Mouse (Mus musculus) brain, embryonic 14.5 days (tissue): ENCODE results near the gene Ebf1. TPM values are rescaled to one million over a fixed set of nuclear protein-coding genes. Genes with fewer than 3 reads are reported as not detected.

Source experiments
- DNase-seq: peaks from one replicate; pipeline ENCODE4 v3.0.0-alpha.2; 2011; ENCODE audit warnings: low read depth
- CTCF ChIP-seq: fragments of 200-500 bp; IDR thresholded peaks from 2 replicates; pipeline ENCODE4 v1.5.1; 2012; ENCODE audit warnings: inconsistent platforms, mild to moderate bottlenecking, moderate library complexity, borderline replicate concordance; ENCODE audit not compliant: insufficient read depth, insufficient read length; ENCODE audit errors: extremely low read depth
- POLR2A ChIP-seq: fragments of 200-500 bp; IDR thresholded peaks from 2 replicates; pipeline ENCODE4 v1.6.1; 2012; ENCODE audit warnings: mild to moderate bottlenecking, inconsistent platforms, borderline replicate concordance; ENCODE audit not compliant: poor library complexity, insufficient read depth, insufficient read length, severe bottlenecking; ENCODE audit errors: extremely low read depth
- polyA plus RNA-seq: library from polyadenylated mRNA; depleted of rRNA; stranded (reverse); fragments of >200 nt; gene quantifications from 2 replicates; pipeline ENCODE4 v1.2.3, GENCODE M21; 2012

Gene Ebf1
- polyA plus RNA-seq, 1 experiment: 53.1 TPM

GRCm38 (mm10) chr11:44900496-44900895 is 283.4 kb downstream of the Ebf1 start:
- peak; percentile 93 for DNase-seq
- TF ChIP-seq POLR2A: no peak
- TF ChIP-seq CTCF: no peak

DNA sequence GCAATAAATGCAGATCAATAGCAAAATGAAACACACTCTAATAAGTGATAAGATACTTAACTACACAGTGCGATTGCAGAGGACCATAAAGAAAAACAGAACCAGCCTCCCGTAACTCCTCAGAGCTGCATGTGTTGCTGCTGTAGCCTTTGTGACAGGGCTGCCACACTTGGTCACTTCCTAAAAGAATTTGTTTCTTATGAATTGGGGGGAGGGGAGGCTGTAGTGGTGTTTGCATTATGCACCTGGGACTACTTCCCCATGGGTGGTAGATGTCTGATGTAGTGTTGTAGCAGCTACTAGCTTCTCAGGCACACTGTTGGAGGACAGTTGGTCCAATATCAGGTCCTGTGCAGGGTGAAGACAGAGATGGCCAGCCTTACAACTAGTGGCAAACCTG is 284.6 kb downstream of the Ebf1 start:
- no peak for DNase-seq
- no peak for TF ChIP-seq CTCF
- no peak for TF ChIP-seq POLR2A

GRCm38 (mm10) chr11:44902165-44902564 is 285.0 kb downstream of the Ebf1 start:
- TF ChIP-seq POLR2A (no peak), CTCF (no peak)

DNA sequence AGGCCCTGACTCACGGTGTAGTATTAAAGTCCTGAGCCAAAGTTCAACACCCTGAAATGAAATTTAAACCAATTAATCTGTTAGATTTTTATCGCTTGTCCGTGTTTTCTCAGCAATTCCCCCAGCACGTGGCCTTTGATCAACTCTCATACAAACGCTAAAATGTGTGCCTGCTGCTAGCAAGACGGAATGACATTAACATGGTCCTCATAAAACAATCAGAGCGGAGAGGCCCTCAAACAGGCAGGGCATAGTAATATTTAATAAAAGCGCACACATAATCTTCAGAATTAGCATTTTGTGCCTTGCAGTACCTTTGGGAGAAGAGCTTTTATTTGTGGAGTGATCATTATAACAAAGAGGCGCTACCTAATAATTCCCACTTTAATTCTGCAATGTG is 287.0 kb downstream of the Ebf1 start:
- no peak for TF ChIP-seq POLR2A
- TF ChIP-seq CTCF: no peak
- DNase-seq: peak; percentile 79

More at GRCm38 (mm10) chr11:44902165-44902564, 285.0 kb downstream of the Ebf1 start:
- peak; percentile 40 for DNase-seq

DNA sequence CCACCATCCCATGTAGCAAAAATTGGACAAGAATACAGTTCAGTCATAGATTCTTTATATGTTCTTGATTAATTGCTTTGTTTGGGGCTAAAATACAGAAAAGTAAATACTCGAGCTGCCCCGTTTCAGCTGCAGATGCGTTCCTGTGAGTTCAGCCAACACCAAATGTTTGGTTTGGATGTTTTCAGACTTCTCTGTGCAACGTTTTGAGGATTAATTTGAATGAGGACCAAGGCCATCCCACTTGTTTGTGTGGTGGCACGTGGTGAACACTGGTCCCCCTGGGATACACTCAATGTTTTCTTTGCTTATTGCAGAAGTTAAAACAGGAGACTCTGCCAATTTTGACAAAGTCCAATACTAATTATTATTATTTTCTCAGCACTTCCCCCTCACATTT is 289.3 kb downstream of the Ebf1 start:
- TF ChIP-seq POLR2A (no peak), CTCF (no peak)

DNA sequence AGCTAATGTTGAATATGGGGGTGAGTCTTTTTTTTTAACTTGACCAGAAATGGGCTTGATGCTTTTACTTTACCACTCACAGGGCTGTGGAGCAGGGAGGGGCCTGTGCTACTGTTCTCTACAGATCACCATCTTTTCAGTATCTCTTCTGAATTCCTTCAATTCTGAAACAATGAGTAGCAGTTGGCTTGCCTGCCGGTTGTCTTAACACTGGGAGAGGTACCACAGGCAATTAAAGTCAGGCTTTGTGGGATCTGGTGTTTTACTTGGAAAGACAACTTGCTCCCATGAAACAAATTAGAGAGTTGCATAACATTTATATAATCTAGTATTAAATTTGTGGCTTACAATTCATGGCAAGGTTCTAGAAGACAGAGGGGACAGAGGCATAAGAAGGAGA is 294.6 kb downstream of the Ebf1 start:
- TF ChIP-seq CTCF (no peak), POLR2A (no peak)
- no peak for DNase-seq

More for the DNA sequence above, 289.3 kb downstream of the Ebf1 start:
- no peak for DNase-seq

- DNase-seq: no peak
- TF ChIP-seq CTCF (no peak), POLR2A (no peak)
These were observed 296.7 kb downstream of the Ebf1 start for GRCm38 (mm10) chr11:44913806-44914205.

DNA sequence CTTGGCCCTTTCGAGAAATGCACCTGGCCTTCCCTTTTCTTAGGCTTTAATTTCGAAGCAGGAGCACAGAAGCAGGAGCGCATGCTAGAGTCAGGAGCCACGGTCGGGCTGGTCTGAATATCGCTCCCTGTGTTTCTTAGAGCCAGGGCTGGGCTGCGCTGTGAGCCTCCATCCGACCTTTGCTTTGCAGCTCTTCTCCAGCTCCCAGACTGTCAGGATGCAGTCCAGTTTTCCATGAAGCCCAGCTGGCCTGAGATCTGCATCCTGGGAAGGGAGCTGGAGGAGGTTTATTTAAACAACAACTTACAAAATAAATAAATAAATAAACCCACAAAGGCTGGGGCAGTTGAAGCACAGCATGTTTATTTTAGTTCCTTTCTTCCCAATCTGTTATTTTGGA is 299.9 kb downstream of the Ebf1 start:
- no peak for TF ChIP-seq POLR2A
- DNase-seq: no peak

GRCm38 (mm10) chr11:44923138-44923537 is 306.0 kb downstream of the Ebf1 start:
- no peak for TF ChIP-seq POLR2A
- TF ChIP-seq CTCF: no peak

DNA sequence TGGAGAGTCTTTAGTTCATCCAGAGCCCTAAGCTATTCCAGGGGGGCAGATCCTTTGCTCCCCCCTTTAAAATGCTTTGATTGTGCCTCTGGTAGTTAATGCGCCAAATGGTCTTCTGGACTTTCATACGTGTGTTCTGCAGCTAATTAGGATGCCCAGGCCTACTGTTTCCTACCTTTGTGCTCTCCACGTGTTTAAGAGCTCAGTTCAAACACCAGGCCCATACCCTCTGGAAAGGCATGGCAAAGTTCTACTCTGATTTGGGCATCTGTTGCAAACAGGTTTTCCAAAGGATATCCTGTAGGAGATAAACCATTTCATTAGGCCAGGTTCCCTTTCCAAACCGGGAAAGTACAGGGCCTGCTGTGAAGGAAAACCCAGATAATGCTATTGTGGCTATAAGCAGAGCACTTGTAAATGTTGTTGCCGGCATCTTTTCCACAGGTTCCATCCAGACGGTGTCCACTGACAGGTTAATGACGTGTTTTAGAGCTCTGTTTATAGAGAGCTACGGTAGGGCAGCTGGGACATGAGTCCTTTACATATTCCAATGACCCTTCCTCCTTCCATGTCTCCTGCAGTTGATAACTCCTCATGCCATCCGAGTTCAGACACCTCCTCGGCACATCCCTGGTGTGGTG is 306.9 kb downstream of the Ebf1 start:
- TF ChIP-seq POLR2A: no peak
- no peak for TF ChIP-seq CTCF
- no peak for DNase-seq

More at GRCm38 (mm10) chr11:44923138-44923537, 306.0 kb downstream of the Ebf1 start:
- no peak for DNase-seq

DNA sequence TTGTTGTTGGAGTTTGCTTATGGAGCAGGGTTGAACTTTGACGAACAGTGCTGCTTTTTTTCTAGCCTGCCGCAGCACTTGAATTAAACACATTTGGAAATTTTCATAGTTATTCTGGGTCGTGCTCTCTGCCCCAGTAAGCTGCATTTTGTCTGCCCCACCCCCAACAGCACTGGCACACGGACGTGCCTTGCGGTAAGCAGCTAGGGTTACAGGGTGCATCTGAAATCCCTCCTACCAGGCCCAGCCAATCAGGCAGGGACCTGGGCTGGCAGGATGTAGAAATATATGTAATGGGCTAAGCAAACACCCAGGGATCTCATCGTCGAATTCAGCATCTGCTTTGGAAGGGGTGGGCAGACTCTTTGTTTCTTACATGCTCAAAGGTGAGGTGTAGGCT is 307.8 kb downstream of the Ebf1 start:
- TF ChIP-seq POLR2A (no peak), CTCF (no peak)
- no peak for DNase-seq

GRCm38 (mm10) chr11:44925806-44926525 is 308.8 kb downstream of the Ebf1 start:
- TF ChIP-seq CTCF: no peak
- TF ChIP-seq POLR2A: no peak
- peak; percentile 17 for DNase-seq
